Mouse (Mus musculus) right cerebral cortex, adult 2 months (tissue): ENCODE data around the gene 9430015G10Rik.
"Not testable (repeated sequence)": the region's sequence is repeated elsewhere in the genome, so short reads cannot be mapped to it uniquely, and the experiment has no call there.

Experiments
- DNase-seq, 2 experiments: peaks; one replicate each; pipeline ENCODE4 v3.0.0; 2021 to 2022; ENCODE audit warnings: low spot score in 2 of 2

The 9430015G10Rik gene

DNA sequence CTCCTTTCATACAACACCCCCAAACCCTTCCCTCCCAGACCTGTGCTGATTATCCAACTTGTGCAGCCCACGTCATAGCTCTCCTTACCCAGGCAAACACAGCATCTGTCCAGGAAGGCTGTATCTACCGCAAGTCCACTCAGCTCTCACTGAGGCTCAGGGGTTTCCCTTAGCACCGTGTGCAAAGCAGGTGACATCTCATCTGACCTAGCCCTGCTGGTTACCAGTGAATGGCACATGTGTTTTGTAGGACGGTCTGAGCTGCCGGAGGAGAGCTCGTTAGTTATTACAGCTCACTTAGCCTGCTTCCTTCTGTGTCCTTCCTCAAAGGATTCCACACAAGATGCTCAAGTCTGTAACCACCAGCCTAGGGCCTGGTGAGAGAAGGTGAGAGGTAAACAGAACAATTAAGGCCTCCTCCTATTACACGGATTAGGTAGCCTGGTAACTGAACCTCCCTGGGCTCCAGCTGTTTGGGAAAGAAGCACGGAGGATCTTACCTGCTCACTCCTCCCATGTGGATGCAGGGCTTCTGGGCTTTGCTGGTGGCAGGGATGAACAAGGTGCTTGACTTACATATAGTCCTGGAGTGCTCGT lies 11.9 kb upstream of the 9430015G10Rik start:
- DNase-seq, result no peak

GRCm38 (mm10) chr4:156099427-156099826 lies 10.4 kb upstream of the 9430015G10Rik start:
- no peak for DNase-seq

DNA sequence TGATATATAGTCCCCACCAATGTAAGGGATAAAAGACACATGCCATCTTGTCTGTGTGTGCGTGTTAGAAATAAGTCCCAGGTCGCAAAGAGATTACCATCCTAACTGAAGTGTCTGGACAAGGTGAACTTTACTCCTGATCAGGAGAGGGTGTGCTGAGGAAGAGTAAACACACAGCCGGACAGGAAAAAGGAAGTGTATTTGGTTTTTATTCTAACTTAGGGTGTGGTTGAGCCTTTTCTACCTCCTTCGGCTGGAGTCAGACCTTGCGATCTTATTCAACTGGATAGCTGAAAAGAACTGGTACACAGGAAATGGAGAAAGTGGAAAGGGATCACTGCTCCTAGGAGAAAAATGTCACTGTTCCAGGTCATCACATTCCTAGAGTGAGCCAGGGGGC lies 9.3 kb upstream of the 9430015G10Rik start:
- DNase-seq, result no peak

- no peak for DNase-seq
Measured at GRCm38 (mm10) chr4:156101481-156101903, 8.3 kb upstream of the 9430015G10Rik start.

GRCm38 (mm10) chr4:156103342-156103741 lies 6.4 kb upstream of the 9430015G10Rik start:
- no peak for DNase-seq

DNA sequence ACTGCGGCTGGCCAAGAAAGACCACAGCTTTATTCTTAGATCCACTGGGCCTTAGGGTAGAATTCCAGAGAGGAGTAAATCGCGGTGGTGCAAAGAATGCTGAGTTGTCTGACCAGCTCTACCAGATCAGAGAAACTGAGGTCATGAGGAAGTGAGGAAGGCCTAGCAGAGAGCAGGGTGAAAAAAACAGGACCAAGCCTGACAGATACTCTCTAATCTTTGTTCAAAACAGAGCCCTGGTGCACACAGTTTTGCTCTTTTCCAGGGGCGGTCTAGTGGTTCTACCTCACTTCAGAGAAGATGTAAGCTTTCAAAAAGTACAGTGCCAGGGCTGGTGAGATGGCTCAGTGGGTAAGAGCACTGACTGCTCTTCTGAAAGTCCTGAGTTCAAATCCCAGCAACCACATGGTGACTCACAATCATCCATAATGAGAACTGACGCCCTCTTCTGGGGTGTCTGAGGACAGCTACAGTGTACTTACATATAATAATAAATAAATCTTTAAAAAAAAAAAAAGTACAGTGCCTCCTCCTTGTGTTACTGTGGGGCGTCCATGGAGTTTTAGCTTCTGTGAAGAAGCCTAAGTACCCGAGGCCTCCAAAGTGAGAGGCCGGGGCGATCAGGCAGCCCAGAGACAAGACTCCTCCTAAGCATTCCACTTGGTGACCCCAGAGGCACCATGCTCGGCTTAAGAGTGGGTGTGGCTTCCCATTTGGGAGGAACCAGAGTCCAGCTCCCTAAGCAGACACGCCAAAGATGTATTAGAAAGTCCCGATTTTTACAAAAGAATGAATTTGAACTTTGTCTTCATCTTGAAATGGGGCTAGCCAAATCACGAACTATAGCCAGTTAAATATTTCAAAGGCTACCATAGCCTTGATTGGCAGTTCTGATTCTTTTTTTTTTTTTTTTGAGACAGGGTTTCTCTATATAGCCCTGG lies 906 bp upstream of the 9430015G10Rik start:
- peak; percentile 13 to 26 for DNase-seq

DNA sequence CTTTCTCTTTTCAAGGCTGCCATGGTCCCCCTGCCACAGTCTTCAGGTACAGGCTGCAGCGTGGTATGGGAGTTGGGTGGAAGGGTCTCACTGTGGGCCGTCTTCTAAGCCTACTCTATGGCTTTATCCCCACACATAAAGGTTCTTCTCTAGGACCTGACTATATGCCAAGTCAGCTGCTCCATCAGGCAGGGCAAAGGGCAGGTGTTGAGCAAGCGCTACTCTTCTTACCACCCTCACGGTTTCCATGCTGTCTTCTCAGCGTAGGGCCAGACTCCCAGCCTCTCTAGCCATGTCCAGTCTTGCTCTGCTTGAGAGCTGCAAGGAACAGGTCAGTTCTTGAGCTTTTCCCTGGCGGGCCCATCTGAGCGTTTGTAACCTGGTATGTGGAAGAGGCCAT lies 14.3 kb downstream of the 9430015G10Rik start:
- DNase-seq, result no peak

DNA sequence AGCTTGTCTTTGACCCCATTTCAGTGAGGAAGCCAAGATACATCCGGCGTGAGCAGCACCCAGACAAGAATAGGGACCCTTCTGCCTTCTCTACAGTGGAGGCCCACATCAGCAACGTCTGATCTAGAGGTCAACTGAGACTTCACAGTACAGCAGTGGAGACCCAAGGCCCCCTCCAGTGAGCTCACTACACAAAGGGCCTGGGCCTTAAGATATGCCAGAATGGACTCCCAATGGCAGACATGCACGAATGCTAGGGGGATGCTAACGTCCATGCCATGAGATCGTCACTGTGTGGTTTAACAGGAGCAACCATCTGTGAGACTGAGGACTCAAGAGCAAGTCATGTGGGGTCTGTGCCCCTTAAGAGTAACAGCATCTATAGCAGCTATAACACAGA lies 15.6 kb downstream of the 9430015G10Rik start:
- DNase-seq, result no peak

DNA sequence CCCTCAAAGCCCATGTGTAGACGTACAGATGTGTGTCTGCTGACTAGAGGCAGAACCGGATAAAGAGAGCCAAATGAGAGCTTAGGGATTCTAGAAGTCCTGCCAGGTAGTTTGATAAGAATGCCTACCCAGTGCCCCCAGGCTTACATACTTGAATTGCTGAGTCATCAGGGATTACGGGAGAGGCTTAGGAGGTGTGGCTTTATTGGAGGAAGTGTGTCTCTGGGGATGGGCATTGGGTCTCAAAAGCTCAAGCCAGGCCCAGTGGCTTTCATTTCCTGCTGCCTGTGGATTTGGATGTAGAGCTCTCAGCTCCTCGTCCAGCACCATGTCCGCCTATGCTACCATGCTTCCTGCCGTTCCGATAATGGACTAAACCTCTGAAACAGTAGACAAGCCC lies 17.1 kb downstream of the 9430015G10Rik start:
- DNase-seq, result no peak

DNA sequence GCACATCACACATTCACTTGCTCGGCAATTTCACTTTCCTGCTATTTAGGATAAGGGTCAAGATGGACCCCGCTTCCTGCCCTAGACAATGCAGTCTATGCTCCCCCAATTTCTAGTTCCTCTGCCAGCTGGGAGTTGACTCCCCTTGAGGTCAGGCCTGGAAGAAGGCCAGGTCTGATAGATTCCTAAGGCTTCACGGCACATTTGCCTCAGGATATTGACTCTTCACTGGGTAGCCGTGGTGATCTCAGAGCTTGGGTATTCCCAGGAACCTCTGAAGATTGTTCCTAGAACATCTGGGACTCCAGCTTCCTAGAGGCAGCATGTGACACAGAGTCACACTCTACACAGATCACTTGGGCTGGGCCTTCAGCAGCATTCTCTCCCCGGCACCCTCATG lies 19.0 kb downstream of the 9430015G10Rik start:
- no peak for DNase-seq

- no peak for DNase-seq
Measured at GRCm38 (mm10) chr4:156130436-156130835, 20.7 kb downstream of the 9430015G10Rik start, which contains the start of gene Rnf223. TSS of gene Rnf223 (plus strand) at chr4:156130513.

DNA sequence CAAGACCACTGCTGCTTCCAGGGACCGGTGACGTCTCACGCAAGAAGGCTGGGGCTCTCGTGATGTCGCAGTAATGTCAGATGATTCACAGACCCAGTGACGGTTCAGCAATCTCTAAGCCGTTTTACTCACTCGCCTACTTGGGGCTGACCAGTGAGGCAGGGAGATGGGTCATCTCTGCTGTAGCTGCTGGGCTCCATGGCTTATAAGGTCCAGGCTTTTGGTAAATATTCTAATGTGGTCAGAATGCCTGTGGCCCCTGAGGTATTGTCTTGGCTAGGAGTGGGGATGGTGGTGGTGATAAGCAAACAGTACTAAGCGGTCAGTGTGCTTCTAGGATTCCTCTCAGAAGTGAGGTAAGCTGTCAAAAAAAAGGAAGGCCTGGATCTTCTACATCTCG lies 21.2 kb downstream of the 9430015G10Rik start:
- no peak for DNase-seq

GRCm38 (mm10) chr4:156133334-156133733 lies 23.6 kb downstream of the 9430015G10Rik start:
- no peak for DNase-seq

- DNase-seq, result no peak
Measured at GRCm38 (mm10) chr4:156133943-156134605, 24.3 kb downstream of the 9430015G10Rik start.

DNA sequence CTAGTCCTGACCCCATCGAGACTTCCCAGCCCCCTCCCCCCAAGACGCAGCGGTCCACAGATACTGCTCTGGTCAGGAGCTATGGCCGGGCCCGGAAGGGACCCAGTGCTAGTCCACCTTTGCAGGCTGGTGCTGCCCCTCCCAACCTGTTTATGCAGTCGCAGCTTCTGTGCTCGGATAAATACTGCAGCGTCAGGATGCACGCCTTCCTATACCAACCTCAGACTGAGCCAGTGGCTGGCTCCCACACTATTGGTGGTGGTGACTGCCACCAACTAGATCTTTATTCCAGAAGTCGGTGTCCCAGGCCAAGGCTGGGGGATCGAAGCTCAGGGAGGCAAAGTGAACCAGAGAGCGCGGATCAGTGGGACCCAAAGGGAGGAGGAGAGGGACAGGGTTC lies 25.3 kb downstream of the 9430015G10Rik start:
- no peak for DNase-seq

- DNase-seq, result no peak
Measured at GRCm38 (mm10) chr4:156135801-156136200, 26.0 kb downstream of the 9430015G10Rik start.

DNA sequence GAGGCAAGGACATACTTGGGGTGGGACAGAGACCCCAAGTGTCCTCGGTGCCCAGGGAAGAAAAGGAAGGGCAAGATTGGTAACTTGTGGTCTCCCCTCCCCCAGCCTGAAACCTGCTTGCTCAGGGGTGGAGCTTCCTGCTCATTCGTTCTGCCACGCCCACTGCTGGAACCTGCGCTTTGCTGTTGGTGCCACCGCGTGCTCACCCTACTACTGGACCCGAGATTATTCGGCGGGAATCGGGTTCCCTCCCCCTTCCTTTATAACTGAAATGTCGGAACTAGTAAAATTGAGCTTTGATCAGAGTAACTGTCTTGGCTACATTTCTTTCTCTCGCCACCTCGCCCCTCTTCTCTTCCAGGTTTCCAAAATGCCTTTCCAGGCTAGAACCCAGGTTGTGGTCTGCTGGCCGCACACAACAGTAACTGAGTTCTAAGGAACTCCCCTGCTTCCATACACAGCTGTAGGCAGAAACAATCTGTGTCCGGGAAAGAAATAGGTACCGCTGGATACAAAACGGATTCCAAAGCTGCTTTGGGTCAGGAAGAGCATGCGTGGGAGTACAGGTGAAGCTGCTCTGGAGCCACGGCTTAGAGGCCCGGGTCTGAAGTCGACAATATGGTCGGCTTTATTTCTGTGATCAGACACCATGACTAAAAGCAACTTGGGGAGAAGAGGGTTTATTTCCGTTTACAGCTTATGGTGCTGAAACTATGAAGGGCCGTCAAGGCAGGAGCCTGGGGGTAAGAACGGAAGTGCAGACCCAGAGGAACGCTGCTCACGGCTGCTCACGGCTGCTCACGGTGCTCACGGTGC lies 26.7 kb downstream of the 9430015G10Rik start:
- no peak for DNase-seq

- not testable (repeated sequence) for DNase-seq
Measured at GRCm38 (mm10) chr4:156150887-156151286, 41.1 kb downstream of the 9430015G10Rik start.

- no peak for DNase-seq
Measured at GRCm38 (mm10) chr4:156154771-156155170, 45.0 kb downstream of the 9430015G10Rik start.

DNA sequence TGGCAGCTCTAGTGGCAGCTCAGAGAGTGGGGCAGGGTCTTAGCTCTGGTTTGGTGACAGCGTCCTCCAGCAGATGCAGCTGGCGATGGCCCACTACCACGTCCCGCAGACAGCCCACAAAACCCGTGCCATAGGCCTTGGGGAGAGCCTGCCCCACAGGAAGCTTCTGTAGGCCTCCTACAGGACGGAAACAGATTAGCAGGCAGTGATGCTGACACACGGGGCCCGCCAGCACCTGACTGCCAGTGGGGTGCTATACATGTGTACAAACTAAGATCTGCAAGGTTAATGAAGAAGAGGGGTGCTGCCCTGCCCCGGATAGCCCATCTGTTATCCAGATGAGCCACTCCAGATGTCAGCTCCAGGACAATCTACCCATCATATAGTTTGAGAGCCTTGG lies 56.7 kb downstream of the 9430015G10Rik start:
- DNase-seq, result no peak

DNA sequence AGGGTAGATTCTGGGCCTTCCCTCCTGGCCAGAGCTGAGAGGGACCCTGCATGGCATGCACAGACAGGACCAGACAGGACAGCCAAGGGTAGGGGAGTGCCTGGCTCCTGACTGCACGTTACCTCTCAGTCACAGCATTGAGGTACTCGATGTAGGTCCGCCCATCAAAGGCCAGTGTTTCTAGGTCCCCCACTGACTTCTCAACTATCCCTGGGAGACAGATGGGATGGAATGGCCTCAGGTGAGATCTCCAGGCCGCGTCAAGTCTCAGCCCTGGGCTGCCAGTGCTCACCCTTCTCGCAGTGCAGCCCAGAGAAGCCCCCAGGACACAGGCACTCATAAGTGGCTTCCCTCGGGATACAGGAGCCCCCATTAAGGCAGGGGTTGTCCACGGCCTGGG lies 58.8 kb downstream of the 9430015G10Rik start:
- DNase-seq, result no peak

GRCm38 (mm10) chr4:156169129-156169528 lies 59.3 kb downstream of the 9430015G10Rik start:
- DNase-seq, result no peak
